Mouse (Mus musculus): ENCODE data around the gene Vipr1. TPM values are rescaled to one million over a fixed set of nuclear protein-coding genes. Genes with fewer than 3 reads are reported as not detected.

The Vipr1 gene
- polyA plus RNA-seq, 1 experiment, result 0.07 TPM

DNA sequence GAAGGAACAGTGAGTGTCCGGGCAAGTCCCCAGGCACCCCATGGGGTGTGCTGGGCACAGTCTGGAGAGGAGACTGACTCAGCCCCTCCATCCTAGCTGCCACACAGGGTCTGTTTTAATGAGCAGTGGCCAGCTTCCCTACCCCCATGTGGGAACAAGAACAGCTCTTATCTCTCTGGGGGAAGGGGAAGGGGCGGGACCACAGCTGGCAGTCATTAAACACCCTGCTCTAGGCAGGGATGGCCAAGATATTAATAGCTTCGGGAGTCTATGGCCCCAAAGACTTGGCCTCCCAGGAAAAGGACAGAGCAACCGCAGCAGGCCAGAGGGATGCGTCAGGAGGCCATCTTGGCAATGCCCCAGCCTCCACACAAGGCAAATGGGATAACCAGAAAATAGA is 29.8 kb downstream of the Vipr1 start:
- Histone ChIP-seq H3K27me3 (replicated peaks) (peaks cover 89% of the 10 kb centered on the region), H3K36me3 (replicated peaks; ENCODE audit: low read length) (no peaks in the 10 kb centered on the region), H3K4me3 (replicated peaks) (peak overlapping the region; percentile 54), H3K4me1 (peaks cover 96% of the 10 kb centered on the region), H3K9me3 (peaks cover 16% of the 10 kb centered on the region)
- TF ChIP-seq GATA1 (IDR thresholded peaks at IDR 0.05; ENCODE audit: borderline replicate concordance, low read length) (no peak), FLI1 (IDR thresholded peaks at IDR 0.05; ENCODE audit: low read length) (no peak)

DNA sequence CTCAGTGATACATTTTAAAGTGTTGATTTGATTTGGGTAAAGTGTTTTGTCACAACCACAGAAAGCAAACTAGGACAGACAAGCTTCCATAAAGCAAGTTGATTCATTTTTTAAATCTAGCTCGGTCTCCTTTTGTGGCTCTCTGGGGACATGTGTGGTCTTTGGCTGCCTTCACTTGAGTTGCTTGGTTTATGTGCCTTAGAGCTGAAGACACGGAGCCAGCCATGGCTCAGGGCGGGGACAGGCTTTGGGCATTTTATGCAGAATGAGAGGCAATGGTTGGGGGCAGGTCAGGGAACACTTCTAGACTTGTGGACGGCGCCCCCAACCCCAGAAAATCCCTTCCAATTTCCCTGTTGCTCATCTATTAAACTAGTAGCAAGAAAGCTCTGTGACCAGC is 31.2 kb downstream of the Vipr1 start:
- TF ChIP-seq GATA1 (IDR thresholded peaks at IDR 0.05; ENCODE audit: borderline replicate concordance, low read length), result no peak
- no peak for TF ChIP-seq FLI1 (IDR thresholded peaks at IDR 0.05; ENCODE audit: low read length)
- Histone ChIP-seq H3K27me3 (replicated peaks) (peaks cover 89% of the 10 kb centered on the region), H3K36me3 (replicated peaks; ENCODE audit: low read length) (no peaks in the 10 kb centered on the region), H3K4me3 (replicated peaks) (no peak overlapping the region), H3K9me3 (peaks cover 16% of the 10 kb centered on the region), H3K4me1 (peaks cover 97% of the 10 kb centered on the region)

DNA sequence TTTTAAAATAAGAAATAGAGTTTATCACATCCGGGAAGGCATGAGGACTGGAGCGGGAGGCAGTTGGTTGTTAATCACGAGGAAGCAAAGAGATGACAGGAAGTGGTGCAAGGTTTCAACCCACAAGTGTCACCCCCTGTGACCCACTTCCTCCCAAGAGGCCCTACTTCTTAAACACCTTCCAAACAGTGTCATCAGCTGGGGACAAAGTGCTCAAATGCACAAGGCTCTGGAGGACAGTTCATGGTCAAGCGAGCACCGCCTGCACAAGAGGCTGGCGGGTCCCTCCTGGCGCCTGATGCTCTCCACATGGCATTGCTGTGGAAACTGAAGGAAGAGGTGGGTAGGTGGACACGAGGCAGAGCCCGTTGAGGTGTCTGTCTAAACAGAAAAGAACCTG is 32.5 kb downstream of the Vipr1 start:
- no peaks in the 10 kb centered on the region for H3K36me3 ChIP-seq (replicated peaks; ENCODE audit: low read length)
- TF ChIP-seq GATA1 (IDR thresholded peaks at IDR 0.05; ENCODE audit: borderline replicate concordance, low read length) (no peak), FLI1 (IDR thresholded peaks at IDR 0.05; ENCODE audit: low read length) (no peak)
- H3K9me3 ChIP-seq, result peaks cover 16% of the 10 kb centered on the region
- H3K27me3 ChIP-seq (replicated peaks), result peaks cover 89% of the 10 kb centered on the region
- peaks cover 93% of the 10 kb centered on the region for H3K4me1 ChIP-seq
- H3K4me3 ChIP-seq (replicated peaks), result peak overlapping the region; percentile 80

DNA sequence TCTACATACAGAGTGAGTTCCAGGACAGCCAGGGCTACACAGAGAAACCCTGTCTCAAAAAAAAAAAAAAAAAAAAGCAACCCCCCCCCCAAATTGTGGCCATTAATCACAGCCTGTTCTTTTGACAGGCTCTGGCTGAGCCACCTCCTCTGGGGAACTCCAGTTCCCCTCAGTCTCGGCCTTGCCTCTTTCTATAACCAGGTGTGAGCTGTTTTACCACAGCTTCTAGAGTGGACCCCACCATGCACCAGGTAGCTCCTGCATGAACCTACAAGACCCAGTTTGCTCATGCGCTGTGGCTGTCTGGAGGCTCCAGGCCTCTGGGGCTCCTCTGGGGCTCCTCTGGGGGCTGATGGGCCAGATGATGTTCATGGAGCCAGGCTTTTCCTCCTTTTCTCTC is 33.0 kb downstream of the Vipr1 start:
- H3K36me3 ChIP-seq (replicated peaks; ENCODE audit: low read length), result no peaks in the 10 kb centered on the region
- peaks cover 88% of the 10 kb centered on the region for H3K4me1 ChIP-seq
- H3K9me3 ChIP-seq, result peaks cover 16% of the 10 kb centered on the region
- TF ChIP-seq FLI1 (IDR thresholded peaks at IDR 0.05; ENCODE audit: low read length) (no peak), GATA1 (IDR thresholded peaks at IDR 0.05; ENCODE audit: borderline replicate concordance, low read length) (no peak)
- H3K27me3 ChIP-seq (replicated peaks), result peaks cover 88% of the 10 kb centered on the region
- peak overlapping the region; percentile 33 for H3K4me3 ChIP-seq (replicated peaks)

DNA sequence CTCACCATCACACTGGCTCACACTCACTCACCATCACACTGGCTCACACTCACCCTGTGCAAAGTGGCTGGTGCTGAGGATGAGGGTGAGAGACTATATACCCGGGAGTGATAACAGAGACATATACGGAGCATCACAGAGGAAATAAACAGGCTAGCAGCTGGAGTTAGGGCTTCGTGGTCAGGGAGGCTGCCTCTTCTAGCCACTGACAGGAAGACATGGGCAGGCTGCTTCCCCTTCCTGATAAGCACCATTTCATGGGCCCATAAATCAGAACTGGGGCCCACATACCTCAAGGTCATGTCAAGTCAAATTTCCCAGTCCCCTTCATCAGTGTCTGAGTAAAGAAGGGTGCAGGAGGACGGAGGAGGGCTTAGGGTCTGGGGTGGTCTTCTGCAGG is 34.6 kb downstream of the Vipr1 start:
- Histone ChIP-seq H3K4me3 (replicated peaks) (peak overlapping the region; percentile 82), H3K9me3 (peaks cover 16% of the 10 kb centered on the region), H3K4me1 (peaks cover 83% of the 10 kb centered on the region), H3K36me3 (replicated peaks; ENCODE audit: low read length) (peaks cover 10% of the 10 kb centered on the region), H3K27me3 (replicated peaks) (peaks cover 86% of the 10 kb centered on the region)
- TF ChIP-seq GATA1 (IDR thresholded peaks at IDR 0.05; ENCODE audit: borderline replicate concordance, low read length) (peak; percentile 29; the same call in 1 of the 3 replicates), FLI1 (IDR thresholded peaks at IDR 0.05; ENCODE audit: low read length) (no peak)

DNA sequence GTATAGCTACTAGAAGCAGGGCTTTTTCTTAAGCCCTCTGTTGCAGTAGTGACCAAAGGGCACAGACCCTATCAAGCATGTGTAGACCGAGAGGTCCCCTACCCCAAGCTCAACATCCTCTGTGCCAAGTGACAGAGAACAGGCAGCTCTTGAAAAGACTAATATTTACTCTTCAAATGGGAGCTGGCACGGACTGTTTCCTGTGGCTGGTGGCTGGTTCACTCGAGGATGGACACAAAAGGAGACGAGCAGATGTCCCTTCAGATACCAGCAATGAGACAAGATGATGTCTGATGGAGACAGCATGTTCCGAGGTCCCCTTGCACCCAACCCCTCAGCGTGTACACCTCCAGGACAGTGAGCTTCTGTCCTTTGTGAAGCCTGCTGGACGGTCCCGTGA is 35.0 kb downstream of the Vipr1 start:
- peaks cover 88% of the 10 kb centered on the region for H3K27me3 ChIP-seq (replicated peaks)
- peaks cover 14% of the 10 kb centered on the region for H3K36me3 ChIP-seq (replicated peaks; ENCODE audit: low read length)
- peaks cover 79% of the 10 kb centered on the region for H3K4me1 ChIP-seq
- H3K9me3 ChIP-seq, result peaks cover 16% of the 10 kb centered on the region
- no peak overlapping the region for H3K4me3 ChIP-seq (replicated peaks)
- TF ChIP-seq FLI1 (IDR thresholded peaks at IDR 0.05; ENCODE audit: low read length) (no peak), GATA1 (IDR thresholded peaks at IDR 0.05; ENCODE audit: borderline replicate concordance, low read length) (no peak)

DNA sequence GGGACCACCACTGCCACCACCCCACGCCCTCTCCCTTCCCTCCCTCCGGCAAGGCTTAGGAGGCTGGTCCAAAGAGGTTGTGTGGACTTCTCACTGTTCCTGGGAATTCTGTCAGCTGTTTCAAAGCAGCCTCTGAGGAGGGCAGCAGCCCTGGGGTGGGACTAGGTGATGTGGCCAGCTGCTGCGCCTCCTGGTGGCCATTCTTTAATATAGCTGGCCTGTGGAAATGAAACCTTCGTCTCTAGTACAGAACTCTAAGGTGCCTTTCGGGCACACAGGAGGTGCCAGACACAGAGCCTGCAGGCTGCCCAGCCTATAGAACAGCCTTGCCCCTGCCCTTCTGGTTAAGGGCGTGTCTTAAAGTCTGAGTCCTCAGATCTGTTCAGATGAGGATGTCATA is 37.0 kb downstream of the Vipr1 start:
- TF ChIP-seq GATA1 (IDR thresholded peaks at IDR 0.05; ENCODE audit: borderline replicate concordance, low read length) (no peak), FLI1 (IDR thresholded peaks at IDR 0.05; ENCODE audit: low read length) (no peak)
- Histone ChIP-seq H3K27me3 (replicated peaks) (peaks cover 74% of the 10 kb centered on the region), H3K4me3 (replicated peaks) (no peak overlapping the region), H3K9me3 (no peaks in the 10 kb centered on the region), H3K36me3 (replicated peaks; ENCODE audit: low read length) (peaks cover 33% of the 10 kb centered on the region), H3K4me1 (peaks cover 58% of the 10 kb centered on the region)

DNA sequence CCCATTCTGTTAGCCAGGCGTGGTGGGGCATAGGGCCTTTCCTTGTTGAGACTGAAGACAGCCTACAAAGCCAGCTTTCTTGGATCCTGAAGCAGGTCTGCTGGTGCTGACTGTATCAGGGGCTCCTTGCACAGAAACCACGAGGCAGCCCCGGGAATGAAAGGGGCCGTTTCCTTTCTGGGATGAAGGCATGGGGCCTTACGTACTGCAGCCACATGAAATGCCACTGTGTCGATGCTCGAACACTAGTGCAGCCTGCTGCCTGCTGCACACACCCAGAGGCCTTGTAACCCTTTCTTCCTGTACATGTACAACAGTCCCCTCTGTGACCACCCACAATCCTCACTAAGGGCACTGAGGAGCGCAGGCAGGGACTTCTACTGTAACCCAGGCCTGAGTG is 38.7 kb downstream of the Vipr1 start:
- no peak overlapping the region for H3K4me3 ChIP-seq (replicated peaks)
- H3K9me3 ChIP-seq, result no peaks in the 10 kb centered on the region
- peaks cover 48% of the 10 kb centered on the region for H3K36me3 ChIP-seq (replicated peaks; ENCODE audit: low read length)
- H3K4me1 ChIP-seq, result peaks cover 46% of the 10 kb centered on the region
- TF ChIP-seq FLI1 (IDR thresholded peaks at IDR 0.05; ENCODE audit: low read length) (no peak), GATA1 (IDR thresholded peaks at IDR 0.05; ENCODE audit: borderline replicate concordance, low read length) (no peak)
- H3K27me3 ChIP-seq (replicated peaks), result peaks cover 65% of the 10 kb centered on the region

DNA sequence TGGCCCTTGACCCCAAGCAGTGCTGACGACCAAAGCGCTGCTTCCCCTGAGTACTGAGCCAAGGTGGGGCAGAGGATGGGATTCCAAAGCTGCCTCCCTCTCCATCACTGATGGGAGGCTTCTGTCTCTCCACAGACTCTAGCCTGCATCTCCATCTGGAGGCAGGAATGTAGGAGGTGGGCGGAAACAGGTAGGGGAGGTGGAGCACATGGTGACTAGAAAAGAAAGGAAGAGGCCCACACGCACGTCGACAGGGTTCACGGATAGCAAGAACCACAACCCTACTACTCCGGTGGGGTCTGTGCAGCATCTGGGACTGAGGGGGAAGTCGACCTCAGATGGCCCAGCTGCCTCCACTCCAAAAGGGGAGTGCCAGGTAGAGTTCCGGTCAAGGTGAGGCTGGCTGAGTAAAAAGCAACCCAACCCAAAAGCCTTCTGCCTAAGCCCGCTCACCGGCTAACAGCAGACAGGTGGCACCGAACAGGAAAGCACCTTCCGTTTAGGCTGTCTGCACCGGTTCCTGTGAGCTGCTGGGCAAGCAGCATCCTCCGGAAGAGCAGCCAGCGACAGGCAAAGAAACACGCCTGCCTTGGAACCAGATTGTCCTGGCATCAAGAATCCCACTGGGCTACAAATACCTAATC is 39.6 kb downstream of the Vipr1 start:
- TF ChIP-seq FLI1 (IDR thresholded peaks at IDR 0.05; ENCODE audit: low read length) (no peak), GATA1 (IDR thresholded peaks at IDR 0.05; ENCODE audit: borderline replicate concordance, low read length) (no peak)
- Histone ChIP-seq H3K36me3 (replicated peaks; ENCODE audit: low read length) (peaks cover 50% of the 10 kb centered on the region), H3K4me1 (peaks cover 41% of the 10 kb centered on the region), H3K9me3 (no peaks in the 10 kb centered on the region), H3K27me3 (replicated peaks) (peaks cover 55% of the 10 kb centered on the region), H3K4me3 (replicated peaks) (no peak overlapping the region)

DNA sequence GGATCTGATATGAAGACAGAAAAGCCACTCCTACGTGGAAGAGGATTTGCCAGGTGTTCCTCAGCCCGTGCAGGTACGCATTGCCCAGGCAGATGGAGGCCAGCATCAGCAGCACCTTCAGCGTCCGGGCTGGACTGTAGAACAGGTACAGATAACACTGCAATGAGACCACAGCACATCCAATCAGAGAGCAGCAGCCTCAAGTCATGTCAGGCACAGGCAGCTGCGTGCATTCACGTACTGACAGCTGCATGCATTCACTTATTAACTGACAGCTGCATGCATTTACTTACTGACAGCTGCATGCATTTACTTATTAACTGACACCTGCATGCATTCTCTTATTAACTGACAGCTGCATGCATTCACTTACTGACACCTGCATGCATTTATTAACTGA is 42.2 kb downstream of the Vipr1 start:
- Histone ChIP-seq H3K9me3 (no peaks in the 10 kb centered on the region), H3K27me3 (replicated peaks) (peaks cover 30% of the 10 kb centered on the region), H3K4me1 (peaks cover 20% of the 10 kb centered on the region), H3K36me3 (replicated peaks; ENCODE audit: low read length) (peaks cover 73% of the 10 kb centered on the region), H3K4me3 (replicated peaks) (peak overlapping the region; percentile 9)
- TF ChIP-seq FLI1 (IDR thresholded peaks at IDR 0.05; ENCODE audit: low read length) (no peak), GATA1 (IDR thresholded peaks at IDR 0.05; ENCODE audit: borderline replicate concordance, low read length) (no peak)
